Mouse (Mus musculus) embryonic stem cell, embryonic (primary cell): Measurements from ENCODE around the gene Cdk6.
"Not testable (repeated sequence)": the region's sequence is repeated elsewhere in the genome, so short reads cannot be mapped to it uniquely, and the experiment has no call there.

Experiments
- CTCF ChIA-PET, 4 experiments: fragments of 300-600 bp in 2 of 4; fragments of 350-600 bp in 2 of 4; sonication (Branson Sonifier 250); formaldehyde crosslinking; loops; one replicate each; lab custom pipeline; 2022; ENCODE audit warnings: inconsistent platforms in 2 of 4; lab: Charles Lee
- POLR2A ChIA-PET, 4 experiments: fragments of 300-600 bp in 2 of 4; fragments of 350-600 bp in 2 of 4; sonication (Branson Sonifier 250); formaldehyde crosslinking; loops; one replicate each; lab custom pipeline; 2022; ENCODE audit warnings: antibody characterized with exemption in 4 of 4, inconsistent platforms in 1 of 4; lab: Charles Lee

Cdk6 gene

DNA sequence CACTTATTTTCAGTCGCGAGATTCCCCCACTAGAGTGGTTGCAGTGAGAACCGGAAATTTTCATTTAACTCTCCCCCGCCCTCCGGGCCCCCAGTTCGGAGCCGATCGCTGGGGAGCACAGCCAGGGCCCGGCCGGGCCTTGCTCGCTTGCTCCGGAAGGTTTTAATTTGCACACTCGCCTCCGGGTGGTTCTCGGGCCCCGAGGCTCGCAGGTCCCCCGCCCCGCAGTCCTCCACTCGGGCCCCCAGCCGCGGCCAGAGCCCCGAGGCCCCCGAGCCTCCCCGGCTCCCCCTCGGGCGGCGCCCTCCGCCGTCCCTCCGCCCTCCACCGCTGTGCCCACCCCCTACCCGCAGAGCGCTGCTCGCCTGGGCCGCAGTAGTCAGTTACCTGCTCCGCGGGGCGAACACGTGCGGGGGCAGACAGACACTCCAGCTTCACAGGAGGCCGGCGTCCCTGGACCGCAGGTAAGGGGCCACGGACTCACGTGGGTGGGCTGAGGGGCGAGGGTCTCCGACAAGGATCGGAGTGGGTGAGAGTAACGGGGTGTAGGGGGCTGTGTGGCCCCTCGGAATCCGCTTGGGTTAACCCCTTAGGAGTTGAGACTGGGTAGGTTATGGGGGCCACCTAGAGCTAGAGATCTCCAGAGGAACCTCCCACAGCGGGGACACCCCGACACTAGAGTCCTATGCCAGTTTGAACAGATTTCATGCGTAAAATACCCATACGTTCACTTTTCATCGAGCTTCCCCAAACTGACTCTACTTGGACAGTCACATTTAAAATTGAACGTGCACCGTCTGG, at the start of gene Cdk6:
Gene Cdk6 (plus strand): TSS at position 375 of the 801 bp plus-strand sequence.
- CTCF ChIA-PET, result no interaction called here
- POLR2A ChIA-PET, result interaction anchor here in 2 of 4 experiments (1.0 to 3.4 kb wide), 11 partner anchors 8 to 48 kb away, joined by 3 to 17 read pairs (median 7); no protein-coding TSS in a partner anchor

DNA sequence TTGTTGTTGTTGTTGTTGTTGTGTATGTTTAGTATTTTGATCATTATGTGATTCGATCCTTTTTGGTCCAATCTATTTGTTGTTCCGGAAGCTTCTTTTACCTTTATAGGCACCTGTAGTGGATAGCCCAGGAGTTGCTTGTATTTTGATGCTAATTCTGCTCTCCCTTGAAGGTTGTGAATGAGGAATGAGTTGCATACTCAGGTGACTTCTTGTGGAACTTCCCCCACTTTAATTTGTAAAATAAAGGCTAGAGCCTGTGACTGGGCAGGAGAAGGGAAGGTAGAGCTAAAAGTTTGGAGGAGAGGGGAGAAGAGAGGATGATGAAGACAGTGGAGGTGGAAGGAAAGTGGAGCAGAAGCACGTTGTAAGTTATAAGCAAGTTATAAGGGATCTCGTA, 47.6 kb upstream of the Cdk6 start:
- POLR2A ChIA-PET, result interaction anchor here (0.6 to 4.8 kb wide), 30 partner anchors 9 to 723 kb away, joined by 3 to 40 read pairs (median 4); partner anchors contain the start of genes Cdk6 (in 2 of the 4), Pex1 (in 2 of the 4), Rbm48 (in 2 of the 4) and Fam133b (in 1 of the 4)
- CTCF ChIA-PET, result no interaction called here

GRCm38 (mm10) chr5:3300801-3301457, 40.4 kb upstream of the Cdk6 start:
- ChIA-PET CTCF (interaction anchor here in 1 of 4 experiments (0.5 kb wide), 1 partner anchor 79 kb away, joined by 3 read pairs; no protein-coding TSS in a partner anchor), POLR2A (no interaction called here)

DNA sequence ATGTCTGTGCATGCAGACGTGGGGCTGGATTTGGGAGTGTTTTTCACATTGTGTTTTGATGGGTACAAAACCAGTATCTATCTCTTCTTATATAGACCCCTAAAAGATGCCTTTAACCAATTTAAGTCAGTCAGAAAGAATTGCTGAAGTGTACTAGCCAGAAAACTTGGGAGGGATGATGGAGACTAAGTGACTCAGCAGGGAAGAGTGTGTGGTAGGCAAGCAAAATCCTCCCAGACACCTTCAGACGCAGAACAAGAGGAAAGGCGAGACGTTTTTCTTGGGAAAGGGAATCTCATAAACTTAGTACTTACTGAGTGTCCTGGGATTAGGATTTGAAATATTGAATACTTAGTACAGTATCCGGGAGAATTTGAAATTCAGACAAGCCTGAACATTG, 39.8 kb upstream of the Cdk6 start:
- CTCF ChIA-PET, result no interaction called here
- POLR2A ChIA-PET, result no interaction called here

DNA sequence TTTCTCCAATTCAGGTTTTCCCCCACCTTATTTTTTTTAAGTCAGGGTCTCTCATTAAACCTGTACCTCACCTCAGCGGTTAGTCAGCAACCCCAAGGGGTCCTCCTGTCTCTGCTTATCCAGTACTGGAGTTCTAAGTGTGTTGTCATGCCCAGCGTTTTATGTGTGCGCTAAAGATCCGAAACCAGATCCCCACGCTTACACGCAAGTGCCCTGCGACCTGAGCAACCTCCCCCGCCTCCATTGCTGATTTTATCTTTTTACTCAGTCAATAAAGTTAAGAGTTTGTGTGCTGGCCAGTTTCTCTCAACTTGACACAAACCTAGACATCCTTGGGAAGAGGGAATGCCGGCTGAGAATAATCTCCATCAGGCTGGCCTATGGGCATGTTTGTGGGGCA, 37.4 kb upstream of the Cdk6 start:
- POLR2A ChIA-PET, result interaction anchor here in 1 of 4 experiments (1.1 to 2.6 kb wide), 4 partner anchors 8 to 79 kb away, joined by 3 to 40 read pairs (median 4); no protein-coding TSS in a partner anchor
- CTCF ChIA-PET, result no interaction called here

- ChIA-PET POLR2A (interaction anchor here in 2 of 4 experiments (0.6 to 2.6 kb wide), 6 partner anchors 11 to 290 kb away, joined by 3 to 40 read pairs (median 4); partner anchors contain the start of gene Pex1 (in 1 of the 2)), CTCF (no interaction called here)
Measured at GRCm38 (mm10) chr5:3306146-3306545, 35.1 kb upstream of the Cdk6 start.

DNA sequence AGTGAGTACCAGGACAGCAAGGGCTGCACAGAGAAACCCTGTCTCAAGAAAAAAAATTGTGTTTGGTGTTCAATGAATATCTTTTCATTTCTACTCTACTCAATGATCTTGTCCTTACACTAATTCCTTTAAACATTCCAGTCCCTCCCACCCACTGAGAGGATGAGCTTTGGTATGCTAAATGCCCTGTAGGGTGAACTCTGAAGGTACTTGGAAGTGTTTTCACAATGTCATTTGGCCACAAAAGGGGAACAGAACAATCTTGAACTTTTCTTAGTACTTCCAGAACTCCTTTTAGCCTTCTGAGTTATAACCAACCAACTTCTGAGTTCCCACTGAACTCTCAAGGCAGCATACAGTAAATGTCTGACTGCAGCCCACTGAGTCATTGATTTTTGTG, 32.2 kb upstream of the Cdk6 start:
- ChIA-PET CTCF (no interaction called here), POLR2A (interaction anchor here in 3 of 4 experiments (1.0 to 2.9 kb wide), 7 partner anchors 11 to 33 kb away, joined by 3 to 15 read pairs (median 4); partner anchors contain the start of gene Cdk6 (in 1 of the 3))

- POLR2A ChIA-PET, result interaction anchor here in 3 of 4 experiments (1.0 to 2.9 kb wide), 7 partner anchors 13 to 33 kb away, joined by 3 to 13 read pairs (median 4); partner anchors contain the start of gene Cdk6 (in 1 of the 3)
- CTCF ChIA-PET, result no interaction called here
Measured at GRCm38 (mm10) chr5:3309587-3309986, 31.7 kb upstream of the Cdk6 start.

DNA sequence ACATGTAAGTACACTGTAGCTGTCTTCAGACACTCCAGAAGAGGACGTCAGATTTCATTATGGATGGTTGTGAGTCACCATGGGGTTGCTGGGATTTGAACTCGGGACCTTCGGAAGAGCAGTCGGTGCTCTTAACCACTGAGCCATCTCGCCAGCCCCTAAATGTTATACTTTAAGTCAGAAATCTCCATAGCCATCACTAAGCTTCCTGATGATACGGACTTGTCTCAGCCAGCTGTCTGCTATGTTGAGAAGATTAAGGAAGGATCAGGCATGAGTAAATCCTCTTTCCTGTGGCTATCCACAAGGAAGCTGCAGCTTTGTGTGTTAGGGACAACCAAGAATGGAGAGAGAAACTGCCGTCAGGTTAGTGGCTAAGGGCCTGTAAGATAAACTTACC, 30.1 kb upstream of the Cdk6 start:
- CTCF ChIA-PET, result not testable (repeated sequence)
- POLR2A ChIA-PET, result interaction anchor here in 1 of 4 experiments (1.3 to 3.1 kb wide), 2 partner anchors 13 to 17 kb away, joined by 7 to 17 read pairs; no protein-coding TSS in a partner anchor

DNA sequence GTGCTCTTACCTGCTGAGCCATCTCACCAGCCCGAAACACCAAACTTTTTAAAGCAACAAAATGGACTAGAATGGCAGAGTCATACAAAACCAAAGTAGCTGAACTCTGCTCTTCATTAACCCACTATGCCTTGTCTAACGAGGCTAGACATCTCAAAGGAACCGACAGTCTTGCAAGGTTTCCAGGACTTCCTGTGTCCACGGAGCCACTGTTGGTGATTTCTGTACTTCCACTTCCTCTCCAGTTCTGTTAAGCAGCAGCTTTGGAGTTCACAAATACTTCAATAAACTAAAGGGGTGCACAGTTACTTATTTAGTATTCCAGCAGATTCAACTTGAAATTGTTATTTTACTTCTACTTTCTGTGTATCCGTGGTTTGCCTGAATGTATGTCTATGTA, 23.6 kb upstream of the Cdk6 start:
- CTCF ChIA-PET, result not testable (repeated sequence)
- POLR2A ChIA-PET, result interaction anchor here in 1 of 4 experiments (0.7 kb wide), 1 partner anchor 13 kb away, joined by 3 read pairs; no protein-coding TSS in a partner anchor

DNA sequence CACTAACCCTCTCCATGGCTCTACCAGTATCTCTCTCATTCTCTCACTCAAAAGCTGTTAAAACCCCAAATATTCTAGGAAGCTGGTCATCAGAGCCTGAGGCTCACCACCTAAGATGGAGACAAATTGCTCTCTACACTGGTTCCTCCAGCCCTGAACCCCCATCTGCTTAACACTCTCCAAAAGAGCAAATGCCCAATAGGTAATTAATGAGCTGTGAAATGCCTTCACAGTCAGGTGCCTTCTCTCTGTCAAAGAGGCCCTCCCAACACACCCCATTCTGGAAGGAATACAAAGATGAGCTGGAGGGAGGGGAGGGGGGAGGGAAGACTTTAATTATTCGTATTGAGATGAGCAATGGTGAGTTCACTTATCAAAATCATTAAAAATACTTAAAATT, 21.1 kb upstream of the Cdk6 start:
- ChIA-PET POLR2A (interaction anchor here in 3 of 4 experiments (0.6 to 3.4 kb wide), 13 partner anchors 8 to 223 kb away, joined by 3 to 19 read pairs (median 4); partner anchors contain the start of genes Cdk6 (in 1 of the 3) and Fam133b (in 1 of the 3)), CTCF (no interaction called here)

DNA sequence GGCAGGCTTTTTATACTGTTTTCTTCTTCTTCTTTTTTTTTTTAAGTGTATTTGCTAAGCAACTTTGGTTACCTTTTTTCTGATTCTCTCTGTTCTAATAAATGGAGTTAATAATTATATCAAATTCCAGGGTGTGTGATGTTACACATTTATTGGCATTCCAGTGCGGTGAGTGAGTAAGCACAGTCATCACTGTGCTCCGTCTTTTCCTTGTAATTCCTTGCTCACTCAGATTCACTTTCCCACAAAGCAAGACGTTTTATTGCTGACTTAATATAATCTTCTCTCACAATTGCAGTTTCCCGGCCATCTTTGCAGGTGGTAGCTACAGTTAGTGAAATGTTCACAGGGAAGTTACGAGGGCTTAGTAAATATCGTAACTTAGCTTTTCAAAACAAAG, 19.2 kb upstream of the Cdk6 start:
- ChIA-PET CTCF (no interaction called here), POLR2A (interaction anchor here in 1 of 4 experiments (1.8 to 3.4 kb wide), 3 partner anchors 11 to 28 kb away, joined by 6 to 15 read pairs (median 15); no protein-coding TSS in a partner anchor)

- ChIA-PET POLR2A (interaction anchor here in 2 of 4 experiments (0.7 to 3.4 kb wide), 10 partner anchors 8 to 242 kb away, joined by 3 to 17 read pairs (median 4); partner anchors contain the start of gene Cdk6 (in 2 of the 2)), CTCF (interaction anchor here in 1 of 4 experiments (0.9 kb wide), 1 partner anchor 9 kb away, joined by 3 read pairs; no protein-coding TSS in a partner anchor)
Measured at GRCm38 (mm10) chr5:3324116-3324515, 17.2 kb upstream of the Cdk6 start.

GRCm38 (mm10) chr5:3329361-3329760, 11.9 kb upstream of the Cdk6 start:
- POLR2A ChIA-PET, result interaction anchor here in 1 of 4 experiments (1.1 kb wide), 1 partner anchor 9 kb away, joined by 3 read pairs; no protein-coding TSS in a partner anchor
- CTCF ChIA-PET, result no interaction called here

- ChIA-PET POLR2A (interaction anchor here in 1 of 4 experiments (0.7 kb wide), 1 partner anchor 12 kb away, joined by 4 read pairs; no protein-coding TSS in a partner anchor), CTCF (no interaction called here)
Measured at GRCm38 (mm10) chr5:3330932-3331331, 10.4 kb upstream of the Cdk6 start.

DNA sequence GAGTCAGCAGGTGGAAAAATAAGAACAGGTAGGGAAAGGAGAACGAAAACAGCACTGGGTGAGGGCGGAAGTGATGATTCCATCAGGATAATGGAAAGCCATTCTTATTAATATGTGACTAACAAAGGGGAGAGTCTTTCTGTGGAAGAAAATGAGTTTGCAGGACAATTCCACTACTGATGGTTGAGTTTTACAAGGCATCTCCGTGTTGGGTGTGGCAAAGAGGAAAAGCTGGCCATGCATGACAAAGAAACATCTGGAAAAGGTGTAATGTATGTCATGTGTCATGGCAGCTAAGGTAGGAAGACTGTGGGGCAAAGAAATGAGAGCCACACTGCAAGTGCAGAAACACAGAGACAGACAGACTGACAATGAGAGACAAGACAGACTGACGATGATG, 8.3 kb upstream of the Cdk6 start:
- ChIA-PET CTCF (interaction anchor here in 1 of 4 experiments (0.8 kb wide), 1 partner anchor 9 kb away, joined by 3 read pairs; no protein-coding TSS in a partner anchor), POLR2A (interaction anchor here in 2 of 4 experiments (0.7 to 2.7 kb wide), 8 partner anchors 8 to 40 kb away, joined by 3 to 15 read pairs (median 7); partner anchors contain the start of gene Cdk6 (in 1 of the 2))

DNA sequence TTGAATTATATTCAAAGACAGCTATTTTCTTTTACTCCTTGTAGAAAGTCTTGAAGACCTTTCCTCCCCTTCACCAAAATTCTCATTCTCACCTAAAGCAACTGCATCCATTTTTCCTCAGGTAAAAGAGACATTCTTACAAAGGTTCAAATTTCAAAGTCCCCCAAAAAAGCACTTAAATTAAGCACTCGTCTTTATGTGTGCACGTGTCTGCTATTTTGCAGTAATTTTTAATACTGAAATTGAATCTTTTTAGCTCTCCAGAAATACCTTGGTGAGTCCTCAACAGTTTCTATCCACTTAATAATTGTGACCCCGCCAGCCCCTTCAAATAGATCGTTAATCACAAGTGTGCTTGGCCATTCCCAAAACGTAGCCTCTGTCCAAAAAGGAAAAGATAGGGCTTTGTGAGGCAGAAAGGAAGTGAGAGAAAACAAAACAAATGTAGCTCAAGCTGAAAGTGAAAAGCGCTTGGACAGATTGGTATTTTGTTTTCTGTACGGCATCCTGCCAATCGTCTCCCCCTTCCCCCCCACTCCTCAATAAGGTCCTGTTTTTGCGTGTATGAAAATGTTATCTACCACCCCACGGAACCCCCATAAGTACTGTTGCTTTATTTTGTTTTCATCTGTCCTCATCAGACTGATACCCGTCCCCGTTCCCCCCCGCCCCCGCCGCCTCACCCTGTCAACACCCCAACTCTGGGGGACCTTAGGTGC, 786 bp upstream of the Cdk6 start:
- POLR2A ChIA-PET, result interaction anchor here in 2 of 4 experiments (1.1 to 2.7 kb wide), 6 partner anchors 8 to 47 kb away, joined by 3 to 17 read pairs (median 6); no protein-coding TSS in a partner anchor
- CTCF ChIA-PET, result not testable (repeated sequence)
